Mouse (Mus musculus) right cerebral cortex, adult 2 months (tissue): ENCODE measurements at regions not wholly inside any gene's neighbourhood (a gene's known extent, or its start where the extent isn't known, plus 50 kb on each side); places are given as distances from the start of the nearest gene placed in this dataset.

Source experiments
- DNase-seq, 2 experiments: peaks; one replicate each; pipeline ENCODE4 v3.0.0; 2021 to 2022; ENCODE audit warnings: low spot score in 2 of 2

GRCm38 (mm10) chr6:98178005-98178404, 164.5 kb downstream of the Gm765 start:
- DNase-seq, result no peak

GRCm38 (mm10) chr6:98149043-98149813, 193.3 kb downstream of the Gm765 start:
- DNase-seq, result no peak

- DNase-seq, result no peak
Measured at GRCm38 (mm10) chr6:98147855-98148254, 194.7 kb downstream of the Gm765 start.

GRCm38 (mm10) chr6:98132931-98133330, 209.6 kb downstream of the Gm765 start:
- DNase-seq, result peak; percentile 69 to 70

DNA sequence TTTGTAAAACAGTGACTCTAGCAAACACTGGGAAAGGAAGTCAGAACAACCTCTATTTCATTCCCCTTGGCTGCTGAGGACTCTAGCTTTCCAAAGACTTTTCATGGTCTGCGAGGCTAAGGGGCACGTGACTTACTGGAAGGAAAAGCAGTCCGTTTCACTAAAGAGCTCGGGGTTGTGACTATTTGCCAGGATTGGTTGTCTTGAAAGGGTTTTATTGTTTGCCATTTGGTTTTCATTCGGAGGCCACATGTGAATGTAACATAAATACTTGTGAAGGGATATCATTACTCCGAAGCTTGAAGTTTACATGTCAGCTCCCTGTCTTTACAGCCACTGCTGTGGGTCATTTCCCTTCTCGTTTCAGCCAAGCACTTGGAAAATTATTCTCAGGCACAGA, 217.1 kb downstream of the Gm765 start:
- DNase-seq, result no peak

GRCm38 (mm10) chr6:98118355-98119150, 224.0 kb downstream of the Gm765 start:
- no peak for DNase-seq

- no peak for DNase-seq
Measured at GRCm38 (mm10) chr6:98114327-98115134, 228.0 kb downstream of the Gm765 start.

DNA sequence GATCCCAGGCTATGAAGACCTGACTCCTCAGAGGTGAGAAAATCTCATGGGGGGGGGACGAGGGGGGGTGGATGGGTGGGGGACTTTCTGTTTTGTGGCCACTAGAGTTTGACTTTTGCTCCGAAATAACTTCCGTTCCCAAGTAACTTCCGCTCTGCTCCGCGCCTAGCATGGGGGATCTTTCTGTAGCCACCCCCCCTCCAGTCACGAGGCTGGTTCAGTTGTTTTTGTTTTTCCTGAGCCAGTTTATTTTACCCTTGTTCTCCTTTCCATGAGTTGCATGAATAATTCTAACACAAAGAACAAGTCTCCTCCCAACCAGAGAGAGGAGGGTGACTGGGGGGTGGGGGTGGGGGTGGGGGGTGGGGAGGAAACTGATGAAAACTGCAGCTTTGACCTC, 228.8 kb downstream of the Gm765 start:
- no peak for DNase-seq

DNA sequence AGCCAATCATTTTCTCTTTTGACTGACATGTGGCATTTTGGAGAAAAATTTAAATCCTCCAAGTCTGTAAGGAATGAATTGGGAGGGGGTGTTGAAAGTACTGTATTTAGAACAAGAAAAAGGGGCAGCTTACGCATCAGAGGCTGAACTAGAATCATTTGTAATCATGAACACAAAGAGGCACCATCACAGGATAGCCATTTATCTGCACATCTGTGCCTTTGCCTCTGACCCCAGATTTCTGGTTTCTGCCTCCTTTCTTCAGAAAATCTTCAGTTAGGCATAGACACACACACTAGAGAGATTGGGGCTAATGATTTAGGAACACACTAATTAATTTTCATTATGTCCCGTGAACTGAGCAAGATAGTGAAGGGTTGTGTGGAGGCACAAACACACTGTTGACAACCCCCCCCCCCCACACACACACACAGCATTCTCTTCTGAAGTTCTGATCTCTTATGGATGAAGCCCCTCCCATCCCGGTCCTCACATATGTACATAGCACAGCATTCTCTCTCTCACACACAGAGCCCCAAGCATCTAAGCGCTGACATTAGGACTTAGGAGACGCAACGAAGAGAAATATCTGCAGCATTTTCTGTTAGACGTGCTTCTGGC, 229.9 kb downstream of the Gm765 start:
- no peak for DNase-seq

- DNase-seq, result no peak
Measured at GRCm38 (mm10) chr6:98107123-98107522, 235.4 kb downstream of the Gm765 start.

GRCm38 (mm10) chr6:98105280-98106090, 237.1 kb downstream of the Gm765 start:
- peak; percentile 96 for DNase-seq

DNA sequence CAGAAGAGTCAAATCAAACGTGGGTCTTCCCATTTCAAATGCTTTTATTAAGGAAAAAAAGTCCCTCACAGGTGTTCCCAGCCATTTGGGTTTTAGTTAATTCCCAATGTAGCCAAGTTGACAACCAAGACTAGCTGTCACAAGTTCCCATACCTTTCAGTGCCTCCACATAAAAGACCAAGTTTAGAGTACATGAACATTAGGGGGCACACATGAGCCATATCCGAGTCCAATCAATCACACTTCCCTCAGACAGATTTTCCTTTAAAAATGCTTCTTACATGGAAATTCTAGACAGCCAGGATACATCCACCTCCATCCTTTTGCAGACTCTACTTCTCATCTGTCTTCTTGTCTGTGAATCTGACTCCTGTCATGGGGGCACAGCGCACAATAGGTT, 238.1 kb downstream of the Gm765 start:
- DNase-seq, result no peak

GRCm38 (mm10) chr6:98101023-98101422, 241.5 kb downstream of the Gm765 start:
- no peak for DNase-seq

GRCm38 (mm10) chr6:98099126-98099525, 243.4 kb downstream of the Gm765 start:
- DNase-seq, result no peak

DNA sequence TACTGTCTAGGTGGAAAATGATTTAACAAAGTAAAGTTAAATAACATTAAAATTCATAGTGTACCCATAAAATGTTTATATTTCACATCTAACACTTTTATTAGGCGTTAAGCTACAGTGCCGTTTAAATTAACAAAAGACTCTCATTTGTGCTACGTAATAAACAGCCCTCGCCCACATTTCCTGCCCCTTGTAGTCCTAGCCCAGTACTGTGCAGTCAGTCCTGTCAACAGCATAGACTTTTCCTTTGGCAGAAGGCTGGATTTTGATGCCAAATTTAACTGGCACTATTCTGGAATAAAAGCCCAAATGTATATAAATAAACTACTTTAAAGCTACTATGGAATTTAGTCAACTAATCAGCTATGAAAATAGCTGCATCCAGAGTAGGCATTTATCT, 247.3 kb downstream of the Gm765 start:
- no peak for DNase-seq

GRCm38 (mm10) chr6:98089185-98089584, 253.4 kb downstream of the Gm765 start:
- peak; percentile 47 to 51 for DNase-seq

- DNase-seq, result no peak
Measured at GRCm38 (mm10) chr6:98080076-98080475, 262.5 kb downstream of the Gm765 start.
